Mouse (Mus musculus) liver, embryonic 14.5 days (tissue): ENCODE results near the gene Ttyh2. TPM values are rescaled to one million over a fixed set of nuclear protein-coding genes. Genes with fewer than 3 reads are reported as not detected.
A peak's percentile ranks its signal among the peaks of the same experiment; 100 is the strongest.

ENCODE experiments used
- ATAC-seq: fragments of 200-750 bp; cut with Nextera tagmentation; 2 replicates; pipeline ENCODE4 v1.8.0; 2017; ENCODE audit warnings: moderate number of reproducible peaks, mild to moderate bottlenecking, moderate library complexity; ENCODE audit not compliant: insufficient read depth
- DNase-seq, 3 experiments: peaks; one replicate each; pipeline ENCODE4 v3.0.0-alpha.2; 2012 to 2013; ENCODE audit warnings: low read depth in 3 of 3, low spot score in 3 of 3
- H3K27ac ChIP-seq: fragments of 300-500 bp; sonication (generic); 2 replicates; pipeline ENCODE4 v1.5.1; 2014; ENCODE audit warnings: moderate library complexity, mild to moderate bottlenecking, control low read depth, inconsistent platforms
- H3K27me3 ChIP-seq: fragments of 300-500 bp; sonication (generic); 2 replicates; pipeline ENCODE4 v1.6.1; 2014; ENCODE audit warnings: mild to moderate bottlenecking, low read length, moderate library complexity; ENCODE audit not compliant: control insufficient read depth, insufficient read depth
- H3K36me3 ChIP-seq: fragments of 300-500 bp; sonication (generic); replicated peaks from 2 replicates; pipeline ENCODE4 v1.6.1; 2014; ENCODE audit warnings: low read depth; ENCODE audit not compliant: control insufficient read depth, insufficient read depth
- H3K4me1 ChIP-seq, 2 experiments: fragments of 200-500 bp in 1 of 2; fragments of 300-500 bp in 1 of 2; sonication (generic) in 1 of 2; replicated peaks; 2 replicates each; pipeline ENCODE4 v1.6.1; 2012 to 2014; ENCODE audit warnings: antibody characterized with exemption in 1 of 2, inconsistent platforms in 1 of 2, low read length in 1 of 2; ENCODE audit not compliant: control insufficient read depth in 2 of 2, insufficient read depth in 2 of 2
- H3K4me2 ChIP-seq: fragments of 300-500 bp; sonication (generic); 2 replicates; pipeline ENCODE4 v1.6.1; 2014; ENCODE audit warnings: low read depth, mild to moderate bottlenecking, control low read depth, moderate library complexity
- H3K4me3 ChIP-seq, 2 experiments: fragments of 200-500 bp in 1 of 2; fragments of 300-500 bp in 1 of 2; sonication (generic) in 1 of 2; 2 replicates each; pipeline ENCODE4 v1.5.1; 2012 to 2014; ENCODE audit warnings: low read depth in 2 of 2, low read length in 2 of 2, mild to moderate bottlenecking in 2 of 2, control low read depth in 1 of 2, inconsistent platforms in 1 of 2, moderate library complexity in 1 of 2; ENCODE audit not compliant: insufficient read depth in 1 of 2
- H3K9ac ChIP-seq: fragments of 300-500 bp; sonication (generic); replicated peaks from 2 replicates; pipeline ENCODE4 v1.6.1; 2014; ENCODE audit warnings: mild to moderate bottlenecking, control low read depth, moderate library complexity
- H3K9me3 ChIP-seq: fragments of 300-500 bp; sonication (generic); 2 replicates; pipeline ENCODE4 v1.6.1; 2016; ENCODE audit warnings: low read length, mixed read lengths; ENCODE audit not compliant: control insufficient read depth
- CTCF ChIP-seq: IDR thresholded peaks from 2 replicates; pipeline ENCODE4 v1.5.1; 2016; ENCODE audit warnings: antibody characterized with exemption, low read depth, control low read depth
- EP300 ChIP-seq: IDR thresholded peaks from 2 replicates; pipeline ENCODE4 v1.6.1; 2016; ENCODE audit warnings: antibody characterized with exemption, low read depth
- WGBS: fragments of 180-500 bp; shearing (Covaris S2); extraction: QIAGEN DNeasy Blood & Tissue Kit; methylation state at CpG from one replicate; pipeline ENCODE4 v1.1.7; 2014; ENCODE audit not compliant: insufficient replicate concordance; 5-methylcytosine and 5-hydroxymethylcytosine counted together
- polyA plus RNA-seq, 2 experiments: library from polyadenylated mRNA; depleted of rRNA in 1 of 2; stranded (reverse) in 1 of 2; unstranded in 1 of 2; fragments of >200 nt; fragmentation: Nextera tagmentation in 1 of 2; extraction: Ambion mirVana in 1 of 2; gene quantifications; 2 replicates each; pipeline versions ENCODE4 v1.2.1 to v1.2.3; 2012 to 2014

Gene Ttyh2
- polyA plus RNA-seq, 2 experiments, result 2.7 to 6.5 TPM

DNA sequence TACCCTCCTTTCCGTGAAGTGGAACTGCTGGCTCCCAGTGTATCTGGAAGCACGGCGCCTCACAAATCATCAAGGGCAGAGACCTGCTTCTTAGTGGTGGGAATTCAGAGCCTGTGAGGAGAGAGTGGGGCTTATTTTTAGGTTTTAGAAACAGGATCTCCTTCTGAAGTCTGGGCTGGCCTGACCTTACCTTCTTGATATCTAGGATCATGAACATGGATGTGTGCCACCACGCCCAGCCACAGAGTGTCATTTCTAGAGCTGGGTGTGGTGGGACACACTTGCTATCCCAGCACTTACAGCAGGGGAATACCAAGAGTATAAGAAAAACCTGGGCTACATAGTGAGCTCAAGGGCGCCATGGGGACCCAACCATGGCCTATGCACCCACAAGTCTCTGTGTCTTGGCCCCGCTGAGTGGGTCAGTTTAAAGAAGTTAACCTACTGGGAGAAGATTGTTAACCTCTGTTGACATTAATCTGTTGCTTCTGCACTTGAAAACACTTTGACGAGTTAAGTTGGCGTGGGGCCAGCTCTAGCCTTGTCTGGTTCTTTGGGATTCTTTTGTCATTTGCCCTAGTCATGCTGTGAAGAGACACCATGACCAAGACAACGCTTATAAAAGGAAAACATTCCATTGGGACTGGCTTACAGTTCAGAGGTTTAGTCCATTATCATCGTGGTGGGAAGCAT is 7.9 kb downstream of the Ttyh2 start:
- ATAC-seq, result no peak
- no peaks in the 10 kb centered on the region for H3K36me3 ChIP-seq
- H3K4me1 ChIP-seq, result peaks cover 0 to 24% of the 10 kb centered on the region in 2 experiments; a peak in 2 of 4 replicates
- 72% methylated on average over 10 of the region's 10 CpGs for WGBS
- H3K4me3 ChIP-seq, result no peak overlapping the region
- no peaks in the 10 kb centered on the region for H3K27me3 ChIP-seq
- H3K9ac ChIP-seq, result no peak overlapping the region
- TF ChIP-seq EP300 (no peak), CTCF (no peak)
- H3K9me3 ChIP-seq, result no peaks in the 10 kb centered on the region
- H3K4me2 ChIP-seq, result no peak overlapping the region
- H3K27ac ChIP-seq, result no peak overlapping the region
- no peak for DNase-seq

DNA sequence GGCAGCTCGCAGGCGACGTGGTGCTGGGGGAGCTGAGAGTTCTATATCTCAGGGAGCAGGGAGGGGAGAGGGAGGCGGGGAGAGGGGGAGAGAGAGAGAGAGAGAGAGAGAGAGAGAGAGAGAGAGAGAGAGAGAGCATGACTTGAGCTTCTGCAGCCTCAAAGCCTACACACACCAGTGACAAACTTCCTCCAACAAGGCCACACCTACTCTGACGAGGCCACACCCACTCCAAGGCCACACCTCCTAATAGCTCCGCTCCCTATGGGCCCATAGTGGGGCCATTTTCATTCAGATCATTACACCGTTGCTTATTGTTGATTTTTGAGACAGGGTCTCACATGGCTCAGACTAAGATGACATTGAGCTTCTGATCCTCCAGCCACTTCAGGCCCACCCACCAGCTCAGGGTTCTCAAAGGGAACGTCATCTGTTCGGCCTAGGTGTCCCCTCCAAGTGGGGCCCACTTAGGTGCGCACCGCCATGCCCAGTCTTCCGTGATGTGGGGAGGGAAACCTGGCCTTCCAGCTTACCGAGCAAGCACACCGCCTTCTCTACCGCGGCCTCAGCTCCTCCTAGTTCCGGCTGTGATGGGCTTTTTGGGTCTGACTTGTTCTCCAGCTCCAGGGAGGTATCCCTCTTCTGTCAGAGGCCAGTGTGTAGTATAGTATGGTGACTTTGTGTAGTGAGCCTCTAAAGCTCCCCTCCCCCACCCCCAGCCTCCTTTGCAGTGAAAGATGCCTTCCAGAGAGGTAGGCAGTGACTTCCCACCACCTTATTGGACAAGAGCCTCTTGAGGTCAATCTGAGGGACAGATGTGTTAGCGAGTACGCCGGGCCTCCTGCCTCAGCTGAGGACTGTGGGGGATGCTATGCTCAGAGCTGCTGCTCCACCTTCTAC is 8.7 kb downstream of the Ttyh2 start:
- Histone ChIP-seq H3K9ac (no peak overlapping the region), H3K4me3 (no peak overlapping the region), H3K27me3 (no peaks in the 10 kb centered on the region), H3K27ac (no peak overlapping the region), H3K4me1 (peaks cover 0 to 24% of the 10 kb centered on the region in 2 experiments; a peak in 2 of 4 replicates), H3K4me2 (no peak overlapping the region), H3K36me3 (no peaks in the 10 kb centered on the region), H3K9me3 (no peaks in the 10 kb centered on the region)
- TF ChIP-seq EP300 (no peak), CTCF (no peak)
- WGBS, result 52% methylated on average over 20 of the region's 20 CpGs
- no peak for DNase-seq
- peak; percentile 40 for ATAC-seq

DNA sequence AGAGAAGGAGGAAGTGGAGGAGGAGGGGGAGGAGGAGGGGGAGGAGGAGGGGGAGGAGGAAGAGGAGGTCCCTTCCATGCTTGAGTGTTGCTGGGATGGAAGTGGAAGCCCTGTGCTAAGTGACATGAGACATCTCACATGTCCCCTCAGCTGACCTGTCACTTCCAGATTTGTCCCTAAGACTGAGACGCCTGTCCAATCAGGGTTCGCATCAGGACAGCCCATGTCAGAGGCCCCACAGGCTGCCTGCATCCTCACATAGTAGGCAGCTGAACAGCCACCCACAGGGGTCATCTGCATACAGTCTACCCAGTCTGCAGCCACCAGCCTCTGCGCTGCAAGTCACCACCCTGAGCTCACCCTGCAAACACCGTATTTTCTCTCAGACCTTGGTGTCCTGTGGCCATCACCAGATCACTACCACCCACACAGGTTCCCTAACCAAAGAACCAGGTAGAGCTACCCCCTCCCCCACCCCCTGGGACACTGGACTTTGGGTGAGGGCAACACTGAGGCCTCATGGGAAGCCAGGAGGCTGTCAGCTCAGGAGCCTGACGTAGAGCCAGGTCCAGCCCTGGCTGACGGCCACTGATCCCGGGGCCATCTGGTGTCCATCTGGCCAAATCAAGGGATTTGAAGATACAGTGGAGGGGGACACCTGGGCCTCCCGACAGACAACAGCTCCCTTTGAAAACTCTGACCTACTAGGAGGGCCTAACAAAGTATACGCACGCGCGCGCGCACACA is 9.6 kb downstream of the Ttyh2 start:
- peaks cover 0 to 23% of the 10 kb centered on the region in 2 experiments; a peak in 2 of 4 replicates for H3K4me1 ChIP-seq
- no peak overlapping the region for H3K27ac ChIP-seq
- ATAC-seq, result peak; percentile 42
- H3K27me3 ChIP-seq, result no peaks in the 10 kb centered on the region
- no peaks in the 10 kb centered on the region for H3K9me3 ChIP-seq
- 69% methylated on average over 14 of the region's 14 CpGs for WGBS
- no peaks in the 10 kb centered on the region for H3K36me3 ChIP-seq
- no peak for DNase-seq
- no peak overlapping the region for H3K4me3 ChIP-seq
- H3K9ac ChIP-seq, result no peak overlapping the region
- TF ChIP-seq EP300, result no peak
- TF ChIP-seq CTCF, result no peak
- H3K4me2 ChIP-seq, result no peak overlapping the region

DNA sequence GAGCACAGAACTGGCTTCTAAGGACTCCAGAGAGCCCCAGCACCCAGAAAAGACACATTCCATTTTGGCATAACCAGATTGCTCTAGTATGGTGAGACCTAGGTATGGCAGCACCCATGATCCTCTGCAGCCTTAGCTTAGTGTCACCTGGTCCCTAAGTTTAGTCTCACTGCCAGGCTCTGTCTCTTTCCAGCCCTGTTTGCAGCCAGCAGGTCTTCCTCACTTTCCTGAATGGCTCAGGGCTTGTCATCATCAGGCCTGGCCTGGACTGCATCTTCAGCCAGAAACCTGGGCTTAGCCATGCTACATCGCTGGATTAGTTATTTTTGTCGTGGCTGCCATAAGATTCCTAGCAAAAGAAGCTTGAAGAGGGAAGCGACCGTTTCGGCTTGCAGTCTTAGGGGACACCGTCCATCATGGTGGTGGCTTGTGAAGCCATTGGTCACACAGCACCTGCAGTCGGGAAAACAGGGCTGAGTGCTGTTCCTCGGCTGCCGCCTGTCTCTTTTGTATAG is 10.4 kb downstream of the Ttyh2 start:
- Histone ChIP-seq H3K4me2 (no peak overlapping the region), H3K27me3 (no peaks in the 10 kb centered on the region), H3K4me1 (peaks cover 0 to 21% of the 10 kb centered on the region in 2 experiments; a peak in 2 of 4 replicates), H3K4me3 (no peak overlapping the region), H3K27ac (no peak overlapping the region), H3K36me3 (no peaks in the 10 kb centered on the region), H3K9ac (no peak overlapping the region), H3K9me3 (no peaks in the 10 kb centered on the region)
- 58% methylated on average over 9 of the region's 9 CpGs for WGBS
- TF ChIP-seq EP300 (no peak), CTCF (no peak)
- ATAC-seq (no peak), DNase-seq (no peak)
